Mouse (Mus musculus): ENCODE results near the gene Anxa7. TPM values are rescaled to one million over a fixed set of nuclear protein-coding genes. Genes with fewer than 3 reads are reported as not detected.

Anxa7 gene
- total RNA-seq, 4 experiments from 2014 or later = 84.3 to 86.7 (median 85.4) TPM

- DNase-seq (ENCODE audit: low spot score in 2 of 2) = no peak
Observed at GRCm38 (mm10) chr14:20436976-20437375, 43.0 kb downstream of the Anxa7 start.

GRCm38 (mm10) chr14:20432420-20432819 is 47.5 kb downstream of the Anxa7 start:
- DNase-seq (ENCODE audit: low spot score in 2 of 2) = no peak

GRCm38 (mm10) chr14:20431726-20432125 is 48.2 kb downstream of the Anxa7 start:
- no peak for DNase-seq (ENCODE audit: low spot score in 2 of 2)

GRCm38 (mm10) chr14:20429833-20430232 is 50.1 kb downstream of the Anxa7 start:
- DNase-seq (ENCODE audit: low spot score in 2 of 2) = no peak

- DNase-seq (ENCODE audit: low spot score in 2 of 2) = no peak
Observed at GRCm38 (mm10) chr14:20428593-20428992, 51.3 kb downstream of the Anxa7 start.

- DNase-seq (ENCODE audit: low spot score in 2 of 2) = no peak
Observed at GRCm38 (mm10) chr14:20423046-20423445, 56.9 kb downstream of the Anxa7 start.

- DNase-seq (ENCODE audit: low spot score in 2 of 2) = no peak
Observed at GRCm38 (mm10) chr14:20422257-20422656, 57.7 kb downstream of the Anxa7 start.

Other genes with a start within 250 kb of the Anxa7 start
- not detected for gene Kcnk16, start 210.9 kb downstream of the Anxa7 start, total RNA-seq (2022)
- gene Nudt13, start 185.4 kb downstream of the Anxa7 start, total RNA-seq (2022) = 10 to 100 TPM; 22.9 to 32.4 (median 28.4) TPM
- gene Ecd, start 132.0 kb downstream of the Anxa7 start, total RNA-seq (2022) = 10 to 100 TPM; 30.2 to 35.7 (median 32.7) TPM
- 10 to 100 TPM; 43.4 to 58.3 (median 47.2) TPM for gene Fam149b, start 132.0 kb downstream of the Anxa7 start, total RNA-seq (2022)
- gene Dnajc9, start 91.2 kb downstream of the Anxa7 start, total RNA-seq (2022) = 10 to 100 TPM; 26.3 to 30.9 (median 29.7) TPM
- 10 to 100 TPM; 30.8 to 41.2 (median 35.5) TPM for gene Mrps16, start 86.5 kb downstream of the Anxa7 start, total RNA-seq (2022)
- gene Cfap70, start 27.9 kb downstream of the Anxa7 start, total RNA-seq (2022) = 1 to 10 TPM in 3 of 4 experiments, under 1 TPM in 1; 0.93 to 2.9 (median 2.3) TPM
- gene Mss51, start 16.8 kb upstream of the Anxa7 start, total RNA-seq (2022) = 1 to 10 TPM in 1 of 4 experiments, under 1 TPM in 3; 0.71 to 1.3 (median 0.96) TPM
- 100 to 1,000 TPM; 256 to 309 (median 290) TPM for gene Ppp3cb, start 66.4 kb upstream of the Anxa7 start, total RNA-seq (2022)
- gene Usp54, start 160.9 kb upstream of the Anxa7 start, total RNA-seq (2022) = 10 to 100 TPM; 53.4 to 67.8 (median 59.7) TPM
- gene Myoz1, start 176.4 kb upstream of the Anxa7 start, total RNA-seq (2022) = 1 to 10 TPM in 2 of 4 experiments, not detected in 2; 1.0 to 1.1 TPM
- gene Synpo2l, start 188.2 kb upstream of the Anxa7 start, total RNA-seq (2022) = under 1 TPM; 0.19 to 0.54 (median 0.27) TPM
- gene Sec24c, start 194.2 kb upstream of the Anxa7 start, total RNA-seq (2022) = 100 to 1,000 TPM; 107 to 130 (median 112) TPM
- gene Fut11, start 214.8 kb upstream of the Anxa7 start, total RNA-seq (2022) = 10 to 100 TPM; 14.6 to 15.8 (median 15.0) TPM
- 10 to 100 TPM; 47.7 to 53.5 (median 51.3) TPM for gene Chchd1, start 222.9 kb upstream of the Anxa7 start, total RNA-seq (2022)
- gene Zswim8, start 227.4 kb upstream of the Anxa7 start, total RNA-seq (2022) = 100 to 1,000 TPM; 170 to 210 (median 191) TPM

Data from layer of hippocampus, adult 8-10 months (tissue).